Mouse (Mus musculus): ENCODE data around the gene Bmpr2.

- TF ChIP-seq POLR2A (IDR thresholded peaks at IDR 0.05; ENCODE audit: low read depth, low read length) (no peak), CTCF (IDR thresholded peaks at IDR 0.05; ENCODE audit: extremely low read depth, insufficient read depth, insufficient read length, insufficient replicate concordance) (no peak)
These were observed 144.5 kb downstream of the Bmpr2 start for GRCm38 (mm10) chr1:59907700-59908099.

Measured in spleen, adult 2 months (tissue).